Mouse (Mus musculus) myocyte (in vitro differentiated cells): ENCODE measurements around the gene AL732309.1.

ENCODE experiments used
- CEBPB ChIP-seq: IDR thresholded peaks from 2 replicates; pipeline ENCODE4 v1.6.1; 2011; ENCODE audit warnings: mild to moderate bottlenecking, moderate library complexity; ENCODE audit not compliant: poor library complexity, insufficient read depth, severe bottlenecking
- E2F4 ChIP-seq: IDR thresholded peaks from one replicate; pipeline ENCODE4 v1.6.1; 2011; ENCODE audit warnings: mild to moderate bottlenecking, control low read depth, moderate library complexity; ENCODE audit not compliant: insufficient read depth
- MAX ChIP-seq: IDR thresholded peaks from one replicate; pipeline ENCODE4 v1.6.1; 2011; ENCODE audit warnings: low read depth, mild to moderate bottlenecking, control low read depth
- MYOD1 ChIP-seq, 3 experiments: IDR thresholded peaks; one replicate each; pipeline ENCODE4 v1.6.1; 2011; ENCODE audit warnings: control low read depth in 2 of 3, low read depth in 2 of 3, mild to moderate bottlenecking in 2 of 3, moderate library complexity in 1 of 3; ENCODE audit not compliant: insufficient read length in 2 of 3, control insufficient read depth in 1 of 3
- MYOG ChIP-seq, 3 experiments: IDR thresholded peaks; one replicate each; pipeline ENCODE4 v1.6.1; 2011; ENCODE audit warnings: control low read depth in 2 of 3, low read depth in 2 of 3, mild to moderate bottlenecking in 2 of 3; ENCODE audit not compliant: insufficient read length in 2 of 3, control insufficient read depth in 1 of 3, insufficient read depth in 1 of 3
- POLR2A ChIP-seq: IDR thresholded peaks from one replicate; pipeline ENCODE4 v1.6.1; 2011; ENCODE audit warnings: low read depth, mild to moderate bottlenecking, control low read depth, moderate library complexity; ENCODE audit not compliant: insufficient read length
- POLR2AphosphoS2 ChIP-seq: IDR thresholded peaks from one replicate; pipeline ENCODE4 v1.6.1; 2011; ENCODE audit warnings: low read depth, control low read depth; ENCODE audit not compliant: insufficient read length
- REST ChIP-seq: IDR thresholded peaks from one replicate; pipeline ENCODE4 v1.6.1; 2011; ENCODE audit warnings: mild to moderate bottlenecking, control low read depth, moderate library complexity; ENCODE audit not compliant: insufficient read depth, insufficient read length
- SRF ChIP-seq: IDR thresholded peaks from one replicate; pipeline ENCODE4 v1.6.1; 2011; ENCODE audit warnings: low read depth; ENCODE audit not compliant: control insufficient read depth, insufficient read length
- TCF12 ChIP-seq: IDR thresholded peaks from one replicate; pipeline ENCODE4 v1.6.1; 2011; ENCODE audit warnings: mild to moderate bottlenecking, control low read depth; ENCODE audit not compliant: poor library complexity, insufficient read depth, severe bottlenecking
- TCF3 ChIP-seq: IDR thresholded peaks from one replicate; pipeline ENCODE4 v1.6.1; 2011; ENCODE audit warnings: low read depth, control low read depth; ENCODE audit not compliant: insufficient read length
- USF1 ChIP-seq: IDR thresholded peaks from one replicate; pipeline ENCODE4 v1.6.1; 2011; ENCODE audit warnings: low read depth, mild to moderate bottlenecking, control low read depth, moderate library complexity

DNA sequence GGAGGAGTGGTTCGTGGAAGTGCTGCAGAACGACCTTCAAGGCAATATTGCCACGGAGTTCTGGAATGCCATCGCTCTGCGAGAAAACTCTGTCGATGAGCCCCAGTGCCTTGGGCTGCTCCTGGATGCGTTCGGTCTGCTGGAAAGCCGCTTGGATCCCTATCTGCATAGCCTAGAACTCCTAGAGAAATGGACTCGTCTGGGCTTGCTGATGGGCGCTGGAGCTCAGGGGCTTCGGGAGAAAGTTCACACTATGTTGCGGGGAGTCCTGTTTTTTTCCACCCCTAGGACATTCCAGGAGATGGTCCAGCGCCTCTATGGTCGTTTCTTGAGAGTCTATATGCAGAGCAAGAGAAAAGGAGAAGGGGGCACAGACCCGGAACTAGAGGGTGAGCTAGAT, 26.3 kb upstream of the AL732309.1 start:
- TF ChIP-seq POLR2A (no peak), USF1 (no peak), MAX (no peak), MYOD1 (IDR thresholded peaks at IDR 0.05; ENCODE audit: control insufficient read depth in 1 of 3, insufficient read length in 2 of 3, low read depth in 2 of 3) (no peak), MYOG (IDR thresholded peaks at IDR 0.05; ENCODE audit: control insufficient read depth in 1 of 3, insufficient read depth in 1 of 3, insufficient read length in 2 of 3, low read depth in 2 of 3) (no peak), POLR2AphosphoS2 (no peak), SRF (no peak), REST (no peak), TCF12 (no peak), E2F4 (no peak), CEBPB (no peak), TCF3 (no peak)
